Mouse (Mus musculus): ENCODE measurements at regions not wholly inside any gene's neighbourhood (a gene's known extent, or its start where the extent isn't known, plus 50 kb on each side); places are given as distances from the start of the nearest gene placed in this dataset.

DNA sequence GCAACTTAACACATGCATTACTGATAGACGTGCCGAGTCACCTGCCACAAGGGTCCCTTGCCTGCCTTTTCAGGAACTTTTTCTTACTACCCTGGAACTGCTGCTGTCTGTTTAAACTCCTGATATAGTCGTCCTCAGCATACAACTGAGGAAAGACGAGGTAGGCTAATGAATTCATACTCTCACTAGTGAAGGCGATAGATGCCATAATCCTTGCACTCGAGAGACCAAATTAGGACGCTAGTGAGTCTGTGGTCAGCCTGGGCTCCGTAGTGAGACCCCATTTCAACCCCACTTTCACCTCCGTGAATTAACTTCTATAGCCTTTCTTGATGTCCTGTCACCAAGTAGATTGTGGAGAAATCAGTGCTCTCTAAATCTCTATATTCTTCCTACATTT, 244.1 kb downstream of the Zfp704 start:
- no peak for TF ChIP-seq EP300 (IDR thresholded peaks at IDR 0.05; ENCODE audit: low read depth)
- no peak for TF ChIP-seq CTCF (IDR thresholded peaks at IDR 0.05; ENCODE audit: low read depth)
